Mouse (Mus musculus): ENCODE data around the gene Tkt. TPM values are rescaled to one million over a fixed set of nuclear protein-coding genes. Genes with fewer than 3 reads are reported as not detected.
"Not testable (repeated sequence)": the region's sequence is repeated elsewhere in the genome, so short reads cannot be mapped to it uniquely, and the experiment has no call there.

Gene Tkt
- polyA plus RNA-seq, 1 experiment from 2014 or later, result 297 TPM

DNA sequence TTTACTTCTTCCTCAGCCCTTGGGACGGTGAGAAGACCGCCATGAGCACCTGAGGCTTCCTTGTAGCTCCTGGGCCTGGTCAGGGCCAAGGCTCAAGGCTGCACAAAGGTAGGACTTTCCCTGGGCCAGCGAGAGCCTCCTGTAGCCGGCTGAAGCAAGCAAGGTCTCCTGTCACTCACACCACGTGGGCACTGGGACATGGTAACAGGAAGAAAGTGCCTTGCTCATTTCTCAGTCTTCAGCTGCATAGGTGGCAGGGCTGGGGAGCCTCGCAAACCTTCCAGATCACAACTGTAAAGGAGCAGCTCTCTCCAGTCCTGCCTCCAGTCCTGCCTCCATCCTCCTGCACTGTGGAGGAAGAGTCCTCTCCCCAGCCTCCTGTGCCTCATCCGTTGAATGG, 27.6 kb downstream of the Tkt start:
- H3K9me3 ChIP-seq (replicated peaks), result no peaks in the 10 kb centered on the region
- no peak overlapping the region for H3K9ac ChIP-seq
- no peak overlapping the region for H3K4me3 ChIP-seq (replicated peaks)
- peak overlapping the region; percentile 28; the same call in 1 of the 2 replicates for H3K27ac ChIP-seq
- H3K4me1 ChIP-seq, result peaks cover 20% of the 10 kb centered on the region
- H3K4me2 ChIP-seq, result no peak overlapping the region
- no peaks in the 10 kb centered on the region for H3K27me3 ChIP-seq
- peaks cover 53% of the 10 kb centered on the region for H3K36me3 ChIP-seq
- WGBS, result 68% methylated on average over 7 of the region's 7 CpGs
- ATAC-seq (replicated peaks; ENCODE audit: low FRiP score), result no peak

DNA sequence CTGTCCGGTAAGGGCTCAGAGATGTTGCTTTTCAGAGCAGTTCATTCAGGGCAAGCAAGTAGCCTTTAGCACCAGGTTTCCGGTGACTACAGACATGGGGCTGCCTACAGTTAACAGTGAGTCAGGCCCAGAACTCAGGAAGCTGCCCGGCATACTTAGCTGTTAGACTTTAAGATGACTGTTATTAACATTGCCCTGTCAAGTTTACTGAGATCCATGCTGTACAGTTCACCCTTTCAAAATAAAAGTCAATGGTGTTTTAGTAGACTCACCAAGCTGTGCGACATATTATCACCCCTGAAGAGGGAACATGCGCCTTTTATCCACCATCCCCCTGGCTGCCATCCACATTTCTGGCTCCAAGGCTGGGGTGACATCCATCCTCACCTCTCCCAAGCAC, 28.1 kb downstream of the Tkt start:
- Histone ChIP-seq H3K9ac (no peak overlapping the region), H3K9me3 (replicated peaks) (no peaks in the 10 kb centered on the region), H3K27me3 (no peaks in the 10 kb centered on the region), H3K27ac (peak overlapping the region; percentile 60; the same call in 1 of the 2 replicates), H3K36me3 (peaks cover 48% of the 10 kb centered on the region), H3K4me3 (replicated peaks) (no peak overlapping the region), H3K4me2 (no peak overlapping the region), H3K4me1 (peaks cover 20% of the 10 kb centered on the region)
- WGBS, result 43% methylated on average over 5 of the region's 5 CpGs
- no peak for ATAC-seq (replicated peaks; ENCODE audit: low FRiP score)

DNA sequence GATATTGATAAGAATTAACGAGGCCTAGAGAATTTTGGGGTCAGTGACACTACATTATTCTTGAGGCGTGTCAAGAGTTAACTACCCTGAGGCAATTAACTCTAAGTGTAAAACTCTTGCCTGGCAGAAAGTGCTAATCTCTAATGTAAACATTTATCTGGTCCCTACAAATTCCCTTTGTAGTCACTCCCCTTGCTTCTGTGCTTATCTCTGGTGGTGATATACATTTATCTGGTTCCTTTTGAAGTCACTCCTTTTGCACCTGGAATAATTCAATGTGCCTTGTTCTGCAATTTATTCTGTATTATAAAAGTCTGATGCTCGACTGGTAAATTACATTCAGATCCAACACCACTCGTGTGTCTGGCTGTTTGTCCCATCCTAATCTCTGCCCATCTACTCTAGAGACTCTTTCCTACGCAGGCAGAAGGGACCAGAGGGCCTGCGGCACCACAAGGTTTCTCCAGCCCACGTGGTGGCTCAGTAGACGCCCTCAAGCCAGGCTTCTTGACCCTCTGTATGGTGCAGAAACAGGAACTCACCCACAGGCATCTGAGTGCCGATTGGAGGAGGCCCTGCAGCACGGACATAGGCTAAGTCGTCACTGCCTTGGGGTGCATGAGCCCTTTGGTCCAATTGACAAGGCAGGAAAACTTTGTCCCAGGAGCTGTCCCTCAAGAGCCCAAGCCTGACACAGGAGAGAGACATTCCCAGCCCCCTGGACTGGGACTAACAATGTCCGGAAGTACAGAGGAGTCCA, 29.3 kb downstream of the Tkt start:
- not testable (repeated sequence) for H3K4me3 ChIP-seq (replicated peaks); H3K27me3 ChIP-seq; H3K9me3 ChIP-seq (replicated peaks); H3K4me2 ChIP-seq; H3K9ac ChIP-seq
- WGBS, result 24% methylated on average over 10 of the region's 12 CpGs
- Histone ChIP-seq H3K36me3 (peaks cover 36% of the 10 kb centered on the region), H3K4me1 (peaks cover 20% of the 10 kb centered on the region), H3K27ac (0 out of 2 replicates have a peak overlapping the region, but pooled peaks have one; percentile 18)
- ATAC-seq (replicated peaks; ENCODE audit: low FRiP score), result 0 out of 2 replicates have a peak, but pooled peaks have one; percentile 38

DNA sequence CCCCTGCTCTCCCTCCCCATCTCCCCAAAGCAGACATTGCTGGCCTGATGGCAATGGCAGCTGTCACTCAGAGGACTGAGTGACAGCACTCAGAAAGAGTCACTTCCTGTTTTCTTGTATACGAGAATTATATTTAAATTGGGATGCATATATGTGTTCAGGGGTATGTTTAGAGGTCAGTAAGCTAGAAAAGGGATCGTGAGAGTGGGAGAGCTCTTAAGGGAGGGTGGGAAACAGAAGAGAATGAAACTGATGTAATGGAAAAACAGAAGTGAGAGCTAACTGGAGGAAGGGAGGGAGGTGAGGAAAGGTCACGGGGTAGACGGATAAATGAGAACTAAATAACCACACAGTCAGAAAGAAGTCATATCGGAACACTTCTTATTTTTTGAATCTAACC, 31.0 kb downstream of the Tkt start:
- Histone ChIP-seq H3K4me1 (peaks cover 23% of the 10 kb centered on the region), H3K4me3 (replicated peaks) (no peak overlapping the region), H3K27ac (no peak overlapping the region), H3K27me3 (no peaks in the 10 kb centered on the region), H3K36me3 (peaks cover 19% of the 10 kb centered on the region), H3K4me2 (no peak overlapping the region), H3K9me3 (replicated peaks) (no peaks in the 10 kb centered on the region), H3K9ac (no peak overlapping the region)
- ATAC-seq (replicated peaks; ENCODE audit: low FRiP score), result no peak
- 68% methylated on average over 5 of the region's 5 CpGs for WGBS

GRCm38 (mm10) chr14:30579882-30580281, 31.7 kb downstream of the Tkt start:
- H3K4me3 ChIP-seq (replicated peaks), result no peak overlapping the region
- H3K36me3 ChIP-seq, result peaks cover 13% of the 10 kb centered on the region
- no peak overlapping the region for H3K27ac ChIP-seq
- ATAC-seq (replicated peaks; ENCODE audit: low FRiP score), result no peak
- H3K9me3 ChIP-seq (replicated peaks), result no peaks in the 10 kb centered on the region
- no peak overlapping the region for H3K9ac ChIP-seq
- 21% methylated on average over 5 of the region's 5 CpGs for WGBS
- no peaks in the 10 kb centered on the region for H3K27me3 ChIP-seq
- no peak overlapping the region for H3K4me2 ChIP-seq
- peaks cover 30% of the 10 kb centered on the region for H3K4me1 ChIP-seq

- no peaks in the 10 kb centered on the region for H3K9me3 ChIP-seq (replicated peaks)
- H3K4me2 ChIP-seq, result no peak overlapping the region
- WGBS, result 91% methylated on average over 1 of the region's 1 CpGs
- no peak overlapping the region for H3K4me3 ChIP-seq (replicated peaks)
- no peaks in the 10 kb centered on the region for H3K36me3 ChIP-seq
- H3K4me1 ChIP-seq, result peaks cover 25% of the 10 kb centered on the region
- no peaks in the 10 kb centered on the region for H3K27me3 ChIP-seq
- no peak overlapping the region for H3K27ac ChIP-seq
- no peak for ATAC-seq (replicated peaks; ENCODE audit: low FRiP score)
- no peak overlapping the region for H3K9ac ChIP-seq
Measured at GRCm38 (mm10) chr14:30581238-30581637, 33.1 kb downstream of the Tkt start.

DNA sequence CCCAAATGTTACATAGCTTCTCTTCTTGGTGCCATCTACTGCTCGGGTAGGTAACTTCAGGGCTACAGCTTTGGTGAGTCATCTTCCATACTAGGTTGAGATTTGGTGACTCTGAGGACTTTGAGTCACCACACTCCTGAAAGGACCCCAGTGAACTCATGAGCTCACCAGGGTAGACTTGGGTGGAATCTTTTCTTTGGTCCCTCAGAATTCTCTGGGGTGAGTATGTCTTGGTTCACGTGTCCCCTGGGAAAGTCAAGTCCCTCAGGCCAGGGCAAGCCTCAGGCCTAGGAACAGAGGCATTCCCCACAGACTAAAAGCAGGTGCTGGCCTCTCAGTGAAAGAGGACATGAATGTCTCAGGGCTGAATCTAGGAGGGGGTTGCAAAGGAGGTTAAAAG, 35.9 kb downstream of the Tkt start:
- H3K4me2 ChIP-seq, result no peak overlapping the region
- H3K36me3 ChIP-seq, result no peaks in the 10 kb centered on the region
- no peak overlapping the region for H3K4me3 ChIP-seq (replicated peaks)
- H3K9ac ChIP-seq, result no peak overlapping the region
- no peaks in the 10 kb centered on the region for H3K9me3 ChIP-seq (replicated peaks)
- WGBS, result 65% methylated on average over 2 of the region's 2 CpGs
- no peak overlapping the region for H3K27ac ChIP-seq
- no peaks in the 10 kb centered on the region for H3K27me3 ChIP-seq
- ATAC-seq (replicated peaks; ENCODE audit: low FRiP score), result no peak
- peaks cover 26% of the 10 kb centered on the region for H3K4me1 ChIP-seq

GRCm38 (mm10) chr14:30584497-30585251, 36.5 kb downstream of the Tkt start:
- Histone ChIP-seq H3K4me3 (replicated peaks) (no peak overlapping the region), H3K9me3 (replicated peaks) (no peaks in the 10 kb centered on the region), H3K4me2 (no peak overlapping the region), H3K9ac (no peak overlapping the region), H3K27ac (no peak overlapping the region), H3K36me3 (no peaks in the 10 kb centered on the region), H3K4me1 (peaks cover 26% of the 10 kb centered on the region), H3K27me3 (no peaks in the 10 kb centered on the region)
- WGBS, result 41% methylated on average over 19 of the region's 19 CpGs
- ATAC-seq (replicated peaks; ENCODE audit: low FRiP score), result 0 out of 2 replicates have a peak, but pooled peaks have one; percentile 36

- peaks cover 28% of the 10 kb centered on the region for H3K4me1 ChIP-seq
- no peaks in the 10 kb centered on the region for H3K27me3 ChIP-seq
- H3K4me3 ChIP-seq (replicated peaks), result no peak overlapping the region
- no peak overlapping the region for H3K9ac ChIP-seq
- WGBS, result 74% methylated on average over 5 of the region's 5 CpGs
- no peak overlapping the region for H3K27ac ChIP-seq
- no peak overlapping the region for H3K4me2 ChIP-seq
- no peaks in the 10 kb centered on the region for H3K36me3 ChIP-seq
- no peaks in the 10 kb centered on the region for H3K9me3 ChIP-seq (replicated peaks)
- ATAC-seq (replicated peaks; ENCODE audit: low FRiP score), result no peak
Measured at GRCm38 (mm10) chr14:30585323-30585722, 37.2 kb downstream of the Tkt start.

GRCm38 (mm10) chr14:30586780-30587461, 38.8 kb downstream of the Tkt start:
- Histone ChIP-seq H3K9me3 (replicated peaks) (no peaks in the 10 kb centered on the region), H3K27ac (peak overlapping the region; percentile 38; the same call in 1 of the 2 replicates), H3K4me3 (replicated peaks) (no peak overlapping the region), H3K9ac (no peak overlapping the region), H3K36me3 (no peaks in the 10 kb centered on the region), H3K4me1 (peaks cover 32% of the 10 kb centered on the region), H3K27me3 (no peaks in the 10 kb centered on the region), H3K4me2 (no peak overlapping the region)
- WGBS, result 37% methylated on average over 7 of the region's 7 CpGs
- no peak; the same call in 1 of the 2 replicates for ATAC-seq (replicated peaks; ENCODE audit: low FRiP score)

DNA sequence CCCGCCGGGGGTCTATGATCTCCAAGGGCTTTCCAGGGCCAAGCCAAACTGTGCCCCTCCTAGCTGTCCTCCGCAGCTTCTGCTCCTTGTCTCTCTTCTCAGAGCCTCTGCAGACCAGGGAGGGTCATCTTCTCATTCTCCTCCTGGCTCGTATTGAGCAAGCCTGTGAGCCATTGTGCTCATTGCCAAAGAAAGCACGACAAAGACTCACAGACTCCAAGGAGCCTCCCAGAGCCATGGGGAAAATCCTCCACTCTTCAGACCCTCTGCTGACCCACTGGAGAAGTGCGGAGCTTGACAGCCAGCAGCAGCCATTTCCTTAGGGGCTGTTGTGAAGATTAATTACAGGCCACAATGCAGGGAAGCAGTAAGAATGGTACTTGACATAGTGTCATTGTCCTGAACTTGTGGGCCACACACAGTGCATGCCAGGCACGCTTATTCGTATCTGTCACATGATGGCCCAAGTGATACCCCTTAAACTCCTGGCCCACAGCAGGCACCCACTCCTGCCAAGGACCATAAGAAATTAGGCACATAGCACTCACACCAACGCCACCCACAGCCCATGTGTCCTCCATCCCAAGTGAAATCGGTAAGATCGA, 42.0 kb downstream of the Tkt start:
- no peak for ATAC-seq (replicated peaks; ENCODE audit: low FRiP score)
- Histone ChIP-seq H3K4me2 (no peak overlapping the region), H3K9ac (no peak overlapping the region), H3K4me1 (peaks cover 38% of the 10 kb centered on the region), H3K27ac (peak overlapping the region; percentile 48; the same call in 1 of the 2 replicates), H3K9me3 (replicated peaks) (no peaks in the 10 kb centered on the region), H3K27me3 (no peaks in the 10 kb centered on the region), H3K4me3 (replicated peaks) (no peak overlapping the region), H3K36me3 (no peaks in the 10 kb centered on the region)
- WGBS, result 65% methylated on average over 11 of the region's 11 CpGs
